Mouse (Mus musculus): Measurements from ENCODE around the gene Snx32. TPM values are rescaled to one million over a fixed set of nuclear protein-coding genes. Genes with fewer than 3 reads are reported as not detected.

Snx32 gene
- polyA plus RNA-seq, 1 experiment from 2014 or later, result 41.4 TPM

- no peak overlapping the region for H3K4me3 ChIP-seq
- no peak overlapping the region for H3K27ac ChIP-seq
- no peak overlapping the region; the same call in 1 of the 2 replicates for H3K9ac ChIP-seq
- H3K36me3 ChIP-seq (ENCODE audit: poor library complexity, severe bottlenecking), result peaks cover 45% of the 10 kb centered on the region
- ATAC-seq, result no peak
- no peaks in the 10 kb centered on the region for H3K27me3 ChIP-seq
- H3K4me1 ChIP-seq, result peaks cover 34% of the 10 kb centered on the region
- peak overlapping the region; percentile 86; the same call in 1 of the 2 replicates for H3K4me2 ChIP-seq
- 85% methylated on average over 4 of the region's 4 CpGs for WGBS
- no peaks in the 10 kb centered on the region for H3K9me3 ChIP-seq (replicated peaks)
These were observed 23.6 kb downstream of the Snx32 start for GRCm38 (mm10) chr19:5486771-5487170.

- H3K4me3 ChIP-seq, result no peak overlapping the region
- 90% methylated on average over 8 of the region's 8 CpGs for WGBS
- H3K36me3 ChIP-seq (ENCODE audit: poor library complexity, severe bottlenecking), result peaks cover 50% of the 10 kb centered on the region
- no peak overlapping the region for H3K4me2 ChIP-seq
- H3K27me3 ChIP-seq, result no peaks in the 10 kb centered on the region
- no peak for ATAC-seq
- H3K9me3 ChIP-seq (replicated peaks), result no peaks in the 10 kb centered on the region
- no peak overlapping the region for H3K9ac ChIP-seq
- peaks cover 32% of the 10 kb centered on the region for H3K4me1 ChIP-seq
- no peak overlapping the region for H3K27ac ChIP-seq
These were observed 24.1 kb downstream of the Snx32 start for GRCm38 (mm10) chr19:5486286-5486685.

- peaks cover 55% of the 10 kb centered on the region for H3K36me3 ChIP-seq (ENCODE audit: poor library complexity, severe bottlenecking)
These were observed 24.5 kb downstream of the Snx32 start for GRCm38 (mm10) chr19:5485821-5486220.

GRCm38 (mm10) chr19:5485371-5485770, 25.0 kb downstream of the Snx32 start:
- H3K4me2 ChIP-seq, result no peak overlapping the region

More at GRCm38 (mm10) chr19:5485821-5486220, 24.5 kb downstream of the Snx32 start:
- 92% methylated on average over 7 of the region's 7 CpGs for WGBS
- no peak overlapping the region for H3K27ac ChIP-seq
- no peak for ATAC-seq
- H3K4me2 ChIP-seq, result no peak overlapping the region
- peaks cover 32% of the 10 kb centered on the region for H3K4me1 ChIP-seq
- H3K27me3 ChIP-seq, result no peaks in the 10 kb centered on the region
- no peaks in the 10 kb centered on the region for H3K9me3 ChIP-seq (replicated peaks)
- no peak overlapping the region for H3K9ac ChIP-seq
- H3K4me3 ChIP-seq, result no peak overlapping the region

GRCm38 (mm10) chr19:5484496-5484895, 25.8 kb downstream of the Snx32 start:
- WGBS, result 91% methylated on average over 5 of the region's 5 CpGs
- no peak overlapping the region for H3K4me3 ChIP-seq
- H3K27ac ChIP-seq, result no peak overlapping the region
- ATAC-seq, result no peak
- no peaks in the 10 kb centered on the region for H3K9me3 ChIP-seq (replicated peaks)
- H3K4me1 ChIP-seq, result peaks cover 26% of the 10 kb centered on the region
- H3K4me2 ChIP-seq, result no peak overlapping the region
- no peaks in the 10 kb centered on the region for H3K27me3 ChIP-seq
- H3K36me3 ChIP-seq (ENCODE audit: poor library complexity, severe bottlenecking), result peaks cover 67% of the 10 kb centered on the region
- no peak overlapping the region for H3K9ac ChIP-seq

More at GRCm38 (mm10) chr19:5485371-5485770, 25.0 kb downstream of the Snx32 start:
- Histone ChIP-seq H3K9me3 (replicated peaks) (no peaks in the 10 kb centered on the region), H3K9ac (no peak overlapping the region), H3K27me3 (no peaks in the 10 kb centered on the region), H3K4me3 (no peak overlapping the region), H3K4me1 (peaks cover 32% of the 10 kb centered on the region), H3K36me3 (ENCODE audit: poor library complexity, severe bottlenecking) (peaks cover 59% of the 10 kb centered on the region), H3K27ac (no peak overlapping the region)
- ATAC-seq, result no peak
- WGBS, result 94% methylated on average over 8 of the region's 8 CpGs

- Histone ChIP-seq H3K36me3 (ENCODE audit: poor library complexity, severe bottlenecking) (peaks cover 67% of the 10 kb centered on the region), H3K4me2 (no peak overlapping the region), H3K27me3 (no peaks in the 10 kb centered on the region), H3K9ac (no peak overlapping the region), H3K4me3 (no peak overlapping the region), H3K27ac (no peak overlapping the region), H3K9me3 (replicated peaks) (no peaks in the 10 kb centered on the region), H3K4me1 (peaks cover 20% of the 10 kb centered on the region)
- ATAC-seq, result no peak
- WGBS, result 95% methylated on average over 19 of the region's 19 CpGs
These were observed 26.7 kb downstream of the Snx32 start for GRCm38 (mm10) chr19:5483386-5484359.

- H3K9ac ChIP-seq, result no peak overlapping the region
- WGBS, result 94% methylated on average over 10 of the region's 10 CpGs
- no peak overlapping the region for H3K4me3 ChIP-seq
- H3K27ac ChIP-seq, result no peak overlapping the region
- H3K36me3 ChIP-seq (ENCODE audit: poor library complexity, severe bottlenecking), result peaks cover 67% of the 10 kb centered on the region
- 0 out of 2 replicates have a peak, but pooled peaks cover under 1% of the 10 kb centered on the region for H3K4me1 ChIP-seq
- no peaks in the 10 kb centered on the region for H3K27me3 ChIP-seq
- H3K9me3 ChIP-seq (replicated peaks), result no peaks in the 10 kb centered on the region
- no peak overlapping the region for H3K4me2 ChIP-seq
- ATAC-seq, result no peak
These were observed 28.9 kb downstream of the Snx32 start for GRCm38 (mm10) chr19:5481398-5481797.

GRCm38 (mm10) chr19:5480016-5480415, 30.3 kb downstream of the Snx32 start:
- Histone ChIP-seq H3K9me3 (replicated peaks) (no peaks in the 10 kb centered on the region), H3K4me3 (no peak overlapping the region), H3K36me3 (ENCODE audit: poor library complexity, severe bottlenecking) (peaks cover 53% of the 10 kb centered on the region), H3K9ac (no peak overlapping the region), H3K4me1 (peaks cover 11% of the 10 kb centered on the region), H3K27ac (no peak overlapping the region), H3K27me3 (no peaks in the 10 kb centered on the region), H3K4me2 (no peak overlapping the region)
- ATAC-seq, result no peak
- 95% methylated on average over 10 of the region's 10 CpGs for WGBS

- WGBS, result 90% methylated on average over 18 of the region's 18 CpGs
- Histone ChIP-seq H3K4me1 (peaks cover 26% of the 10 kb centered on the region), H3K27ac (no peak overlapping the region), H3K36me3 (ENCODE audit: poor library complexity, severe bottlenecking) (peaks cover 31% of the 10 kb centered on the region), H3K27me3 (no peaks in the 10 kb centered on the region), H3K9me3 (replicated peaks) (no peaks in the 10 kb centered on the region), H3K4me3 (no peak overlapping the region), H3K9ac (no peak overlapping the region), H3K4me2 (no peak overlapping the region)
- no peak for ATAC-seq
These were observed 32.6 kb downstream of the Snx32 start for GRCm38 (mm10) chr19:5477668-5478300.

GRCm38 (mm10) chr19:5477004-5477667, 33.2 kb downstream of the Snx32 start:
- H3K4me1 ChIP-seq, result peaks cover 26% of the 10 kb centered on the region
- WGBS, result 84% methylated on average over 10 of the region's 10 CpGs
- no peak for ATAC-seq
- no peak overlapping the region for H3K4me2 ChIP-seq
- H3K27me3 ChIP-seq, result no peaks in the 10 kb centered on the region
- H3K9me3 ChIP-seq (replicated peaks), result no peaks in the 10 kb centered on the region
- H3K9ac ChIP-seq, result no peak overlapping the region
- no peak overlapping the region for H3K27ac ChIP-seq
- H3K36me3 ChIP-seq (ENCODE audit: poor library complexity, severe bottlenecking), result peaks cover 24% of the 10 kb centered on the region
- no peak overlapping the region for H3K4me3 ChIP-seq

- 24% methylated on average over 13 of the region's 13 CpGs for WGBS
- Histone ChIP-seq H3K27ac (peak overlapping the region; percentile 49; the same call in 1 of the 2 replicates), H3K4me1 (peaks cover 26% of the 10 kb centered on the region), H3K9ac (peak overlapping the region; percentile 81), H3K27me3 (no peaks in the 10 kb centered on the region), H3K9me3 (replicated peaks) (no peaks in the 10 kb centered on the region), H3K4me2 (peak overlapping the region; percentile 96), H3K4me3 (peak overlapping the region; percentile 58), H3K36me3 (ENCODE audit: poor library complexity, severe bottlenecking) (peaks cover 5% of the 10 kb centered on the region)
- peak; percentile 20; the same call in 1 of the 2 replicates for ATAC-seq
These were observed 35.1 kb downstream of the Snx32 start for GRCm38 (mm10) chr19:5475069-5475714.

Measured in forebrain, embryonic 13.5 days (tissue).